Mouse (Mus musculus): ENCODE measurements at regions not wholly inside any gene's neighbourhood (a gene's known extent, or its start where the extent isn't known, plus 50 kb on each side); places are given as distances from the start of the nearest gene placed in this dataset.

GRCm38 (mm10) chr17:80798281-80798980 lies 70.1 kb upstream of the Map4k3 start:
- H3K4me1 ChIP-seq (ENCODE audit: control insufficient read depth in 1 of 2, insufficient read depth in 2 of 2, low read length in 2 of 2): no peaks in the 10 kb centered on the region
- no peaks in the 10 kb centered on the region for H3K36me3 ChIP-seq (ENCODE audit: control insufficient read depth in 1 of 2, insufficient read depth in 2 of 2, low read length in 2 of 2)
- TF ChIP-seq ZC3H11A (IDR thresholded peaks at IDR 0.05; ENCODE audit: low read depth, low read length) (no peak), ZKSCAN1 (IDR thresholded peaks at IDR 0.05; ENCODE audit: low read depth, low read length) (no peak), MEF2A (IDR thresholded peaks at IDR 0.05; ENCODE audit: extremely low read depth, insufficient replicate concordance, low read depth, low read length, poor library complexity, severe bottlenecking) (no peak), ZNF384 (IDR thresholded peaks at IDR 0.05; ENCODE audit: low read depth, low read length) (no peak), RAD21 (IDR thresholded peaks at IDR 0.05; ENCODE audit: low read depth, low read length) (no peak), NRF1 (IDR thresholded peaks at IDR 0.05; ENCODE audit: insufficient read depth, low read depth, low read length, poor library complexity, severe bottlenecking) (no peak), NELFE (IDR thresholded peaks at IDR 0.05; ENCODE audit: low read depth, low read length) (no peak), MYC (IDR thresholded peaks at IDR 0.05; ENCODE audit: low read depth, low read length) (no peak), GATA1 (IDR thresholded peaks at IDR 0.05; ENCODE audit: low read depth, low read length) (no peak), TAL1 (IDR thresholded peaks at IDR 0.05; ENCODE audit: low read length) (no peak), JUND (IDR thresholded peaks at IDR 0.05; ENCODE audit: low read depth, low read length) (no peak), MYB (IDR thresholded peaks at IDR 0.05; ENCODE audit: low read depth, low read length) (no peak)
- no peaks in the 10 kb centered on the region for H3K9me3 ChIP-seq (replicated peaks; ENCODE audit: insufficient read depth, low read length)
- no peaks in the 10 kb centered on the region for H3K79me2 ChIP-seq (ENCODE audit: control insufficient read depth, insufficient read depth, low read length, poor library complexity)
- no peaks in the 10 kb centered on the region; a peak in 1 of 4 replicates for H3K27me3 ChIP-seq (ENCODE audit: control insufficient read depth in 1 of 2, insufficient read depth in 2 of 2, low read length in 2 of 2)
- no peak overlapping the region for H3K9ac ChIP-seq (ENCODE audit: control insufficient read depth, low read depth, low read length, poor library complexity, severe bottlenecking)
- H3K4me3 ChIP-seq (ENCODE audit: control insufficient read depth in 1 of 2, insufficient read depth in 1 of 2, low read depth in 2 of 2, low read length in 2 of 2): no peak overlapping the region
- H3K27ac ChIP-seq (ENCODE audit: control insufficient read depth, low read depth, low read length): no peak overlapping the region
- DNase-seq (ENCODE audit: low read depth, low spot score): no peak

GRCm38 (mm10) chr17:80796790-80797189 lies 68.5 kb upstream of the Map4k3 start:
- Histone ChIP-seq H3K27me3 (ENCODE audit: control insufficient read depth in 1 of 2, insufficient read depth in 2 of 2, low read length in 2 of 2) (no peaks in the 10 kb centered on the region; a peak in 1 of 4 replicates), H3K4me3 (ENCODE audit: control insufficient read depth in 1 of 2, insufficient read depth in 1 of 2, low read depth in 2 of 2, low read length in 2 of 2) (no peak overlapping the region), H3K9me3 (replicated peaks; ENCODE audit: insufficient read depth, low read length) (no peaks in the 10 kb centered on the region), H3K79me2 (ENCODE audit: control insufficient read depth, insufficient read depth, low read length, poor library complexity) (no peaks in the 10 kb centered on the region), H3K4me1 (ENCODE audit: control insufficient read depth in 1 of 2, insufficient read depth in 2 of 2, low read length in 2 of 2) (no peaks in the 10 kb centered on the region), H3K9ac (ENCODE audit: control insufficient read depth, low read depth, low read length, poor library complexity, severe bottlenecking) (no peak overlapping the region), H3K36me3 (ENCODE audit: control insufficient read depth in 1 of 2, insufficient read depth in 2 of 2, low read length in 2 of 2) (no peaks in the 10 kb centered on the region), H3K27ac (ENCODE audit: control insufficient read depth, low read depth, low read length) (no peak overlapping the region)
- DNase-seq (ENCODE audit: low read depth, low spot score): no peak
- TF ChIP-seq MYB (IDR thresholded peaks at IDR 0.05; ENCODE audit: low read depth, low read length) (no peak), HCFC1 (IDR thresholded peaks at IDR 0.05; ENCODE audit: low read depth, low read length) (no peak), RCOR1 (IDR thresholded peaks at IDR 0.05; ENCODE audit: low read depth, low read length) (no peak), TBP (IDR thresholded peaks at IDR 0.05; ENCODE audit: low read depth, low read length) (no peak), CHD2 (IDR thresholded peaks at IDR 0.05; ENCODE audit: low read length) (no peak), ZC3H11A (IDR thresholded peaks at IDR 0.05; ENCODE audit: low read depth, low read length) (no peak), KAT2A (conservative IDR thresholded peaks at IDR 0.05; ENCODE audit: low read depth, low read length) (no peak), RAD21 (IDR thresholded peaks at IDR 0.05; ENCODE audit: low read depth, low read length) (no peak), NRF1 (IDR thresholded peaks at IDR 0.05; ENCODE audit: insufficient read depth, low read depth, low read length, poor library complexity, severe bottlenecking) (no peak), POLR2A (IDR thresholded peaks at IDR 0.05; ENCODE audit: control insufficient read depth in 1 of 2, insufficient read depth in 1 of 2, low read depth in 1 of 2, low read length in 2 of 2, poor library complexity in 1 of 2) (no peak), MAZ (IDR thresholded peaks at IDR 0.05; ENCODE audit: low read depth, low read length) (no peak), ZKSCAN1 (IDR thresholded peaks at IDR 0.05; ENCODE audit: low read depth, low read length) (no peak), JUND (IDR thresholded peaks at IDR 0.05; ENCODE audit: low read depth, low read length) (no peak), MAFK (IDR thresholded peaks at IDR 0.05; ENCODE audit: borderline replicate concordance, low read depth, low read length) (no peak), USF1 (IDR thresholded peaks at IDR 0.05; ENCODE audit: low read depth, low read length) (no peak), EP300 (IDR thresholded peaks at IDR 0.05; ENCODE audit: low read depth in 1 of 2, low read length in 2 of 2) (no peak), USF2 (IDR thresholded peaks at IDR 0.05; ENCODE audit: borderline replicate concordance in 1 of 2, insufficient read depth in 1 of 2, low read depth in 1 of 2, low read length in 2 of 2) (no peak), ETS1 (IDR thresholded peaks at IDR 0.05; ENCODE audit: low read depth, low read length) (no peak), ELF1 (IDR thresholded peaks at IDR 0.05; ENCODE audit: low read depth, low read length) (no peak), TCF12 (IDR thresholded peaks at IDR 0.05; ENCODE audit: low read depth, low read length) (no peak)

Data from MEL (cell line).